Mouse (Mus musculus) bone marrow macrophage, adult 2 months (primary cell): ENCODE measurements around the gene Inppl1.

ENCODE experiments used
- CTCF ChIP-seq: IDR thresholded peaks from 2 replicates; pipeline ENCODE4 v1.5.1; 2012; ENCODE audit warnings: low read depth, mild to moderate bottlenecking, low read length, moderate library complexity
- POLR2A ChIP-seq: IDR thresholded peaks from 2 replicates; pipeline ENCODE4 v1.6.1; 2012; ENCODE audit warnings: mild to moderate bottlenecking, low read depth, low read length, borderline replicate concordance

DNA sequence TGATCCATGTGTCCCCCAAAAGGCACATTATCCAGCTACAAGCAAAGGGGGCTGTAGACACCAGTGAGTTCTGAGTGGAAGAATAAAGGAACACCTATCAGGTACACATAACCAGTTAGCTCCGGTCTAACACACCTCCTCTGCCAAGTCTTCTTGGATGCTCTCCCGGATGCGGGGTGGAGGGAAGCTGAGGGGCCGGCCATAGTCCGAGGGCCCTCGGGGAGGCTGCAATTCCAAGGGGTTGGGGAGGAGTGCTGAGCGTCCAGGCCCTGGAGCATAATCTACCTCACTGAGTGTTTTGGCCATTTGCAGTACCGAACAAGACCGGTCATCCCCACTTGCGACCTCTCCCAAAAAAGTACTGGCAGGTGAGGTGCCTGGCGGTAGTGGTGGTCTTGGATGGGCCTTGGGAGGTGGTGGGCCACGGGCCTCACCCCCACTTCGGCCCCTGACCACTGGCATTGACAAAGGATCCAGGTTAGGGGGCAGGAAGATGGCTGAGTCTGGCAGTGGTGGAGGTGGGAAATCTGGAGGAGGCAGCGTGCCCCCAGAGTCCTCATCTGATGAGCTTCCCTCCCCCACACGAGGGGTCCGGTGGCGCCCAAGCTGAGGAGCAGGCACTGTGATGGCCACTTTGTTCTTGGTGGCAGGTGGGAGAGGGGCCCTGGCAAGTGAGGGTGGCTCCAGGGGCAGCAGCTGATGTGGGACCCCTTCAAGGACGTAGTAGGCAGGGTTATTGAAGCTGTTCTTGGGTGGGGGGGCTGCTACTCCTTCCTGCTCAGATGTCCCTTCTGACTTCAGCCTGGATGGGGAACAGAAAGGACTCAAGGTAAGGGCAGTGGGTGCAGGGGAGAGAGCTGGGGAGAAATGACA, 14.0 kb downstream of the Inppl1 start:
- TF ChIP-seq CTCF (no peak), POLR2A (no peak)
